Mouse (Mus musculus) embryo, embryonic 11.5 days (tissue): ENCODE results near the gene Cdk14.

Source experiments
- DNase-seq: peaks from one replicate; pipeline ENCODE4 v3.0.0-alpha.2; 2012; ENCODE audit warnings: low read depth, low spot score

Cdk14 gene

GRCm38 (mm10) chr5:4858032-4858641 lies 562.0 kb downstream of the Cdk14 start:
- no peak for DNase-seq

GRCm38 (mm10) chr5:4853503-4853902 lies 566.6 kb downstream of the Cdk14 start:
- DNase-seq = no peak

GRCm38 (mm10) chr5:4852711-4853320 lies 567.3 kb downstream of the Cdk14 start:
- DNase-seq = no peak

GRCm38 (mm10) chr5:4851934-4852710 lies 568.0 kb downstream of the Cdk14 start:
- DNase-seq = no peak

- DNase-seq = no peak
These were observed 568.7 kb downstream of the Cdk14 start for GRCm38 (mm10) chr5:4851245-4851933.

GRCm38 (mm10) chr5:4834819-4835480 lies 585.2 kb downstream of the Cdk14 start:
- peak; percentile 67 for DNase-seq

GRCm38 (mm10) chr5:4833940-4834339 lies 586.2 kb downstream of the Cdk14 start:
- DNase-seq = no peak

GRCm38 (mm10) chr5:4826886-4827285 lies 593.2 kb downstream of the Cdk14 start:
- DNase-seq = no peak

- DNase-seq = no peak
These were observed 594.2 kb downstream of the Cdk14 start for GRCm38 (mm10) chr5:4825951-4826350.

GRCm38 (mm10) chr5:4825076-4825475 lies 595.0 kb downstream of the Cdk14 start:
- DNase-seq = no peak

GRCm38 (mm10) chr5:4824171-4824570 lies 595.9 kb downstream of the Cdk14 start:
- DNase-seq = no peak

GRCm38 (mm10) chr5:4822041-4822440 lies 598.1 kb downstream of the Cdk14 start:
- no peak for DNase-seq

- no peak for DNase-seq
These were observed 598.7 kb downstream of the Cdk14 start for GRCm38 (mm10) chr5:4821368-4821771.

GRCm38 (mm10) chr5:4816981-4817380 lies 603.1 kb downstream of the Cdk14 start:
- no peak for DNase-seq

- no peak for DNase-seq
These were observed 605.5 kb downstream of the Cdk14 start for GRCm38 (mm10) chr5:4814465-4815204.

- DNase-seq = no peak
These were observed 606.8 kb downstream of the Cdk14 start for GRCm38 (mm10) chr5:4813357-4813756.

- no peak for DNase-seq
These were observed 607.9 kb downstream of the Cdk14 start for GRCm38 (mm10) chr5:4812036-4812729.

GRCm38 (mm10) chr5:4805228-4805627 lies 614.9 kb downstream of the Cdk14 start:
- DNase-seq = no peak

- no peak for DNase-seq
These were observed 616.4 kb downstream of the Cdk14 start for GRCm38 (mm10) chr5:4803708-4804107.

- no peak for DNase-seq
These were observed 618.1 kb downstream of the Cdk14 start for GRCm38 (mm10) chr5:4801971-4802370.
